Mouse (Mus musculus): ENCODE measurements at regions not wholly inside any gene's neighbourhood (a gene's known extent, or its start where the extent isn't known, plus 50 kb on each side); places are given as distances from the start of the nearest gene placed in this dataset.

- DNase-seq (ENCODE audit: low spot score): no peak
These were observed 50.8 kb upstream of the Rpl10-ps3 start for GRCm38 (mm10) chr9:50395543-50395942.

GRCm38 (mm10) chr9:50396051-50396450 is 51.3 kb upstream of the Rpl10-ps3 start:
- peak; percentile 4 for DNase-seq (ENCODE audit: low spot score)

GRCm38 (mm10) chr9:50408396-50408795 is 63.6 kb upstream of the Rpl10-ps3 start:
- DNase-seq (ENCODE audit: low spot score): no peak

GRCm38 (mm10) chr9:50408845-50409244 is 64.1 kb upstream of the Rpl10-ps3 start:
- no peak for DNase-seq (ENCODE audit: low spot score)

- no peak for DNase-seq (ENCODE audit: low spot score)
These were observed 68.2 kb upstream of the Rpl10-ps3 start for GRCm38 (mm10) chr9:50412986-50413385.

- no peak for DNase-seq (ENCODE audit: low spot score)
These were observed 69.0 kb upstream of the Rpl10-ps3 start for GRCm38 (mm10) chr9:50413514-50414335.

- no peak for DNase-seq (ENCODE audit: low spot score)
These were observed 70.1 kb upstream of the Rpl10-ps3 start for GRCm38 (mm10) chr9:50414796-50415340.

- DNase-seq (ENCODE audit: low spot score): no peak
These were observed 71.9 kb upstream of the Rpl10-ps3 start for GRCm38 (mm10) chr9:50416677-50417076.

GRCm38 (mm10) chr9:50421061-50421460 is 73.3 kb upstream of the Plet1 start:
- no peak for DNase-seq (ENCODE audit: low spot score)

GRCm38 (mm10) chr9:50421572-50422285 is 72.6 kb upstream of the Plet1 start:
- DNase-seq (ENCODE audit: low spot score): no peak

- no peak for DNase-seq (ENCODE audit: low spot score)
These were observed 68.3 kb upstream of the Plet1 start for GRCm38 (mm10) chr9:50425866-50426495.

GRCm38 (mm10) chr9:50430147-50430546 is 64.2 kb upstream of the Plet1 start:
- DNase-seq (ENCODE audit: low spot score): no peak

GRCm38 (mm10) chr9:50433525-50433924 is 60.8 kb upstream of the Plet1 start:
- DNase-seq (ENCODE audit: low spot score): no peak

- DNase-seq (ENCODE audit: low spot score): no peak
These were observed 60.3 kb upstream of the Plet1 start for GRCm38 (mm10) chr9:50433978-50434377.

GRCm38 (mm10) chr9:50437830-50438722 is 56.2 kb upstream of the Plet1 start:
- DNase-seq (ENCODE audit: low spot score): peak; percentile 73

- DNase-seq (ENCODE audit: low spot score): no peak
These were observed 55.6 kb upstream of the Plet1 start for GRCm38 (mm10) chr9:50438738-50439137.

GRCm38 (mm10) chr9:50440222-50440621 is 54.1 kb upstream of the Plet1 start:
- DNase-seq (ENCODE audit: low spot score): no peak

- DNase-seq (ENCODE audit: low spot score): no peak
These were observed 53.6 kb upstream of the Plet1 start for GRCm38 (mm10) chr9:50440689-50441088.

GRCm38 (mm10) chr9:50443708-50444463 is 50.4 kb upstream of the Plet1 start:
- DNase-seq (ENCODE audit: low spot score): peak; percentile 52
